Mouse (Mus musculus) adrenal gland, postnatal 4 days (tissue): ENCODE data around the gene Nptn. TPM values are rescaled to one million over a fixed set of nuclear protein-coding genes. Genes with fewer than 3 reads are reported as not detected.

Experiments
- DNase-seq, 2 experiments: peaks; one replicate each; pipeline ENCODE4 v3.0.0; 2021 to 2022; ENCODE audit warnings: low spot score in 2 of 2, mixed read lengths in 2 of 2
- long read RNA-seq, 2 experiments: library from polyadenylated mRNA; stranded (forward); transcript quantifications; one replicate each; pipeline ENCODE4 v2.0.0; 2021
- total RNA-seq, 2 experiments: library from RNA; stranded (reverse); gene quantifications; 2 replicates each; pipeline ENCODE4 v1.2.3; 2021

The Nptn gene
- total RNA-seq: 100 to 1,000 TPM; 179 to 186 TPM
- long read RNA-seq, experiment 1, transcript Nptn-201 (8 exons, 2,024 nt): major isoform, 56 of 71 reads
- long read RNA-seq, experiment 1, transcript Nptn-207 (8 exons, 841 nt): minor isoform, 9 of 71 reads
- long read RNA-seq, experiment 1, partial matches to known transcripts: 2 of 71 reads
- long read RNA-seq, experiment 1, other reads (novel, unspliced or antisense): 4 of 71 reads
- long read RNA-seq, experiment 2, transcript Nptn-201 (8 exons, 2,024 nt): major isoform, 106 of 129 reads
- long read RNA-seq, experiment 2, transcript Nptn-207 (8 exons, 841 nt): minor isoform, 8 of 129 reads
- long read RNA-seq, experiment 2, partial matches to known transcripts: 5 of 129 reads
- long read RNA-seq, experiment 2, other reads (novel, unspliced or antisense): 10 of 129 reads

- peak; percentile 88 to 97 for DNase-seq
These were observed at the start of gene Nptn for GRCm38 (mm10) chr9:58581958-58582540. Gene Nptn (plus strand): TSS chr9:58582240.

DNA sequence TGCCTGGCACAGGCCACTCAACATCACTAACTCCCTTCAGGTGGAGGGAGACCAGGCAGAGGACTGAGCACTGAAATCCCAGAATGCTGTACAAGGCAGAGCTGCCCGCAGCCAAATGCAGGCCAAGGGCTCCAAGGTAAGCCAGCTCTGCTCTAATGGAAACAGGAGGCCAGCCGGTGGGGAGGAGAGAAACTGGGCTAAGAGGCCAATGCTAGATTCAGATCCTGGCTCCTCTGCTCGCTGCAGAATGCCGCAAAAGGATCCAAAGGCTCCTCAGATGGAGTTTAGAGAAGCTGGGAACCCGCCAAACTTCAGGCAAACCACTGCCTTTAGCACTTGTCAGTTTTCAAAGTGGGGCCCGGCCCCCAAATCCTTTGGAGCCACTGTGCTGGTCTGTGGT lies 48.7 kb upstream of the Nptn start:
- no peak for DNase-seq

DNA sequence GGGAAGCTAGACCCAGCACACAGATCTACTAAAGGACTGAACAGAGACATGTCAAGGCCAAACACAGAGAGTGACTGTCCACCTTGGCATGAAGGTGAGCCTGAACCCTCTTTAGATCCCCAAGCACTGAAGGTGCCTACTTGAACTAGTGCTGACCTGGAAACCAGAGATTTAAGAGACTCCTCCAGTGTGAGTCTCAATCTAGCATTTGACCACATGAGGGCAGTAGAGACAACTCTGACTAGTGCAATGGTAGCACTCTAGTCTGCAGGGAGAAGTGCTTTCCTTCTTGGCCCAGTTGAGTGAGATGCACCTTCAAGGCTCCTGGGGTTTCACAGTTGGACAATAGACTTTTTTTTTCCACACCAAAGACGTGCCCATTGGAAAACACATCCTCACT lies 47.3 kb upstream of the Nptn start:
- peak in 1 of 2 experiments; percentile 43 for DNase-seq

GRCm38 (mm10) chr9:58535447-58536134 lies 46.4 kb upstream of the Nptn start:
- DNase-seq: no peak

DNA sequence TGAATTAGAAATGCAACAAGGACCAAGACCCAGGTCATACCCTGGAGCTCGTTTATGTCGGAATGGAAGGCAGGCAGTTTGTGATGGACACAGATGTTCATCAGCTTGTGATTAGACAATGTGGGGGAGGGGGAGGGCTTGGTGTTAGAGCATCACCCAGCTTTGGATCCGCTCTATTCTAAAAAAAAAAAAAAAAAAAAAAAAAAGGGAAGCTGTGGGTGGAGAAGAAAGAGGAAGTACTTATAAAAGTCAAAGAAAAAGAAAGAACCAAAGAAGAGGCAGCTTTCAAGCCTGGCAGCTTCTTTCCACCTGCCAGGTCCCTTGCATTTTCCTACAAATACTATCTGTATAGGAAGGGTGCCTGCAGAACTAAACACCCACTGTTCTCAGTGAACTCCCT lies 44.3 kb upstream of the Nptn start:
- no peak for DNase-seq

GRCm38 (mm10) chr9:58539886-58540285 lies 42.2 kb upstream of the Nptn start:
- DNase-seq: no peak

- peak; percentile 57 to 71 for DNase-seq
These were observed 40.1 kb upstream of the Nptn start for GRCm38 (mm10) chr9:58541895-58542338.

- DNase-seq: no peak
These were observed 37.1 kb upstream of the Nptn start for GRCm38 (mm10) chr9:58544879-58545324.

DNA sequence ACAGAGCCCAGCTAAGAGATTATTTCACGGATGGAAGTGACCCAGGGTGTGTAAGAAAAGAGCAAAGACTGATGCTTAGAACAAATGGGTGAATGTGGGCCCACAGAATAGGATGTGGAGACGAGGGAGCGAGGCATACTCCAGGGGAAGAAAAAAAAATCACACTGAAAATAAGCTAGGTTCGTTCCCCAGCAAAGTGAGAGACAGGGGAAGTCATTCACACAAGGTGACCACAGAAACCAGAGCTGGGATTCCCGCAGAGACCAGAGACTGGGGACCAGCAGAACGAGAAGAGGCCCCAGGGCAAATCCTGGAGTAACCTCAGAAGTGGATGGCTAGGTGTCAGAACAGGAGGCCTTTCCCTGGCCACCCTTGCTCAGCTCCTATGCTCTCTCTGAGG lies 36.6 kb upstream of the Nptn start:
- no peak for DNase-seq

- no peak for DNase-seq
These were observed 35.2 kb upstream of the Nptn start for GRCm38 (mm10) chr9:58546630-58547360.

DNA sequence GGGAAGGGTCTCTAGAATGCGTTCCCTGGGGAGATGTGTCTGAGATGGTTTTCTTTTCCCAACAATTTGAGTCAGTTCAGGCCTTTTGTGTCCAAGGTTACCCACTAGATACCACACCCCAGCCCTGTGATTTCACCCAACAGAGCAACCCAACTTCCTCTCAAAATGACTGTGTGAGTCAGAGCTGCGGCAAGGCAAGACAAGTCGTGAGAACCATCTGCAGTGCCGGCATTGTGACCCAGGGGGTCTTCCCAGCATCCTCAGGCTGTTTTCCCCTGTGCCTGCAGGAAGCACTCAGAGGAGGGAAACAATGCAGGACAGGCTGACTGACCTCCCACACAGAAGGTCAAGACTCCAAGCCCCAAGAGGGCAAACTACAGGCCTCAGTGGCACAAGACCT lies 33.1 kb upstream of the Nptn start:
- no peak for DNase-seq

DNA sequence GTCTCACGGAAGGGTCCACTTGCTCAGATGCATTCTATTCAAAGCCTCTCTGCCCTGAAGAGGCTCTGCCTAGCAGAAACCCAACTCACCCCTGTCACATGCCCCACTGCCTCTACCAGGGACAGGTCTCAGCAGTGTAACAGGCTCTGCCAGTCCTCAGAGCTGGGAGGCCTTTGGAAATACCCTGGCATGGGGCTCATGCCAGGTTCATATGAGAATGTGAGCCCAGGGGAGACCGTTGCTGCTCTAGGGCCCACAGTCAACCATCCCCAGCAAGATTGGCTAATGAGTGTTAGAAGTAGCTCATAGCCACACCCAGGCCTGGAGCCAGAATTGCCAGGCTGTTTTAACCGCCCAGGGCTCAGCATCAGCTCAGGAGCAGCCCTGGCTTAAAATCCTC lies 32.3 kb upstream of the Nptn start:
- DNase-seq: no peak

DNA sequence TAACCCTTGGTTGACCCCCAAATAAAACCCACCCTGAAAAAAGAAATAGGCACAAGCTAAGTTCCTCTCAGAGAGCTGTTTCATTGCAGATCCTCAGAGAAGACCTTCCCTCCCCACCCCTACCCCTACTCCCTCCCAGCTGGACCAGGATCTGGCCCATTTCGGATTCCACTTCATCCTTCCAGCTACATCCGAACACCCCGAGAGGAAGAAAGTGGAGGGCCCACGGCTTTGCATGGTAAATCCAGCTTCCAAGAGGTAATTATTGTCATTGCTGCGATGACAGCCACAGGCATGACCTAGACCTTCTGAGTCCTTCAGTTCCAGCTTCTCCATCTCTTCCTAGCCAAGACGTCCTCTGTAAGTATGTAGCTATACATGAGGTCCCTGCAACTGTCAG lies 31.1 kb upstream of the Nptn start:
- DNase-seq: no peak

- no peak for DNase-seq
These were observed 30.0 kb upstream of the Nptn start for GRCm38 (mm10) chr9:58552083-58552482.

DNA sequence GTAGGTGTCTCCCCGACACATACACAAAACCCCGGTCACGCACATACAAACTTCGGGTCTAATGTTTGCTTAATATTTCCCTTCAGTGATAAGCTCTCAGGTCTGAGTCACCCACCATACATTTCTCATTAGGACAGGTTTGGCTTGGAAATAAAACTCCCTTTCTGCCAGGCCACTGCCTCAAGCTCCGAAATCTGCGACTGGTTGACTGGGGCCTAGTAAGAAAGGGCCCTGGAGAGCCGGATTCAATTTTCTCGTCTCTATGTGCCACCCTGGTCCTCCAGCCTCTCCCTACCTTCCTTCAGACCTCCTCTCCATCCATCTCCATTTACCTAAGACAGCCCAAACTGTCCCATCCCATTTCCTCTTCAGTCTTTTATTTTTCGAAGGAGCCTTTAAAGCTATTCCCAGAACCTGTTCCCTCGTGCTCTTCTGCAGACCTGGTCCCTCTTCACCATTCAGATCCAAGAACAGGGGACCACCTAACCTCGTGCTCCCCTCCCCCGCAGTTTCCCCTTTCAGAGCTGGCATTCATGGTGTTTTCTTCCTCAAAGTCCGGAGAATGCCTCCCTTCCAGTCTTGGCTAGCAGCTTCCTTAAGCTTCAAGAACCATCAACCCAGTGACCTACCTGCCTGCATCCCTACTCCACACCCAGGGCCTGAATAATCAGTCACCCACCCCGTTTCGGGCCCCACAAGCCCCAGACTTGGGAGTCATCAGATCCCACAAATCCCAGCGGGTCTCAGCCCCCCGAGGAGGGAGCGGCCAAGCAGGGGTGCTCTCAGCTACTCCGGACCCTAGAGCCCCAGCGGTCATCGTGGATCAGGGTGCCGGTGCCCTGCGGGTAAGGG lies 27.8 kb upstream of the Nptn start:
- no peak for DNase-seq

DNA sequence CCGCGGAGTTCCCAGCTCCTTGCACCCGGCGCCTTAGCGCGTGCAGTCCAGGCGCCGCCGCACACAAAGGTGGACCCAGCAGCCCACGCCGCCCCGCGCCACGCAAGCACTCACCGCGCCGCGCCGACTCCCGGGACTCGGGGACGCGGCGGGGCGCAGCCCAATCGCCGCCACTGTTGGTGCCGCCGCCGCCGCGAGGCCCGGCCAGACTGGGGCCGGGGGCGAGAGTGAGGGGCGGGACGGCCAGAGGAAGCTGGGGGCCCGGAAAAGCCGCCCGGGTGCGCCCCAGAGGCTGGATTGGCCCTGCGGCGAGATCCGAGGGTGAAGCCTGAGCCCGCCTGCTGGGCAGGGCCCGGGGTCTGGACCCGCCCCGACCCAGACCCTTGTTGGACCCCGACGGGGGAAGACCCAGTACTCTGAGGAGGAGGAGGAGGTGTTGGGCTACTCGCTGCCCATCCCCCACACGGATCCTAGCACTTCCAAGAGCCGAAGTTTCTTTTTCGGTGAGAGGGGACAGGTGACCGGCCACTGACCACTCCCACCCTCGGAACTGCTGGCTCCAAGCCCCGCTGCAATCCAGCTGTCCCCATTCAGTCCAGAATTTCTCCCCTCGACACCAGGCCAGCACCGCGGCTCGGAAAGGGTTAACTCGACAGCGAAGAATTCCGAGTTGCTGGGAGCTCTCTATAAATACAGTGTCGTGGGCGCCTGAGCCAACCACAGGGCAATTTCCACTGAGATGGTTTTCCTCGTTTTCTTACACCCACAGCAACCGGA lies 26.9 kb upstream of the Nptn start, which contains the start of gene Cd276:
Gene Cd276, minus strand, starts transcription at position 530 of the 777 bp plus-strand sequence.
- peak in 1 of 2 experiments; percentile 37 for DNase-seq

GRCm38 (mm10) chr9:58555685-58556414 lies 26.2 kb upstream of the Nptn start:
- DNase-seq: no peak

DNA sequence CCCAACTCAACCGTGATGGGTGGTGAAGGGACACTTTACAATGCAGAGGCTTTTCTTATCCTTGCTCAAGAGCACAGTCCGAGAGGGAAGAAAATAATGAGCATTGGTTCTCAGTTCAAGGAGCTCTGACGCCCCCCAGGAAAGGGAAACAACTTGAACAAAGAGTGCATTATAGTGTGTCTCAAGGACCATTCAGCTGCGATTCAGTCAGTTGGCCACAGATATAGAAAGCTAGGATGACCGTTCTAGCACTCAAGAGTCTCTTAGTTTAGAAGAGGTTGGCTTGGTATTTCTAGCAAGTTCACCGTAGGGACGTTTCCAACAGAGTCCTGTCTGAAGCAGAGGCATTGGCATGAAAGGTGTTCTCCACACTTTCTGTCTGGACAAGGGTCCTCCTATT lies 25.4 kb upstream of the Nptn start:
- DNase-seq: no peak
